Mouse (Mus musculus): Measurements from ENCODE around the gene Pf4. TPM values are rescaled to one million over a fixed set of nuclear protein-coding genes. Genes with fewer than 3 reads are reported as not detected.

Gene Pf4
- polyA plus RNA-seq, 1 experiment, result 189 TPM

- H3K4me1 ChIP-seq (ENCODE audit: control insufficient read depth, insufficient read depth, insufficient read length), result no peaks in the 10 kb centered on the region
- H3K27ac ChIP-seq (ENCODE audit: insufficient read depth, low read length), result no peak within 1 kb of the TSS
- H3K36me3 ChIP-seq (ENCODE audit: control insufficient read depth, insufficient read depth, low read length), result no peaks in the 10 kb centered on the region
- no peak within 1 kb of the TSS; the same call in 1 of the 2 replicates for H3K4me3 ChIP-seq (ENCODE audit: extremely low read depth, insufficient read depth, insufficient read length)
- peaks cover 2% of the 10 kb centered on the region; the same call in 1 of the 2 replicates for H3K27me3 ChIP-seq (ENCODE audit: control insufficient read depth, insufficient read depth, low read length)
- DNase-seq (ENCODE audit: low read depth in 1 of 2, low spot score in 2 of 2), result no peak
- TF ChIP-seq POLR2A (IDR thresholded peaks at IDR 0.05; ENCODE audit: low read depth, low read length) (no peak), CTCF (IDR thresholded peaks at IDR 0.05; ENCODE audit: extremely low read depth, insufficient read depth, insufficient read length, insufficient replicate concordance) (no peak)
- 21% methylated on average over 32 of the region's 32 CpGs for WGBS
Observed at GRCm38 (mm10) chr5:90759077-90760065, 12.9 kb upstream of the Pf4 start, which contains the start of gene Cxcl5. Gene Cxcl5 (plus strand): TSS chr5:90759360.

DNA sequence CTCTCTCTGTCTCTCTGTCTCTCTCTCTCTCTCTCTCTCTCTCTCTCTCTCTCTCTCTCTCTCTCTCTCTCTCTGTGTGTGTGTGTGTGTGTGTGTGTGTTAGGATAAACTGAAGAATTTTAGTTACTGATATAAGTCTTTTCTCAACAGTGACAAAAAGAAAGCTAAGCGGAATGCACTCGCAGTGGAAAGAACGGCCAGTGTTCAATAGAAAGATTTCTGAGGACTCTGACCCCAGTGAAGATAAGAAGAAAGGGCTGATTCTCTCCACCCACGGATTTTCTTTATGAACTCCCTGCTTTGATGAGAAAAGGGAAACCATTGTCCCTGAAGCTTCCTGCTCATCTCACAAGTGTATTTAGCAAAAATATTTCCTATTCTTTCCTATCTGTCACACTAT lies 11.9 kb upstream of the Pf4 start:
- Histone ChIP-seq H3K4me1 (ENCODE audit: control insufficient read depth, insufficient read depth, insufficient read length) (no peaks in the 10 kb centered on the region), H3K4me3 (ENCODE audit: extremely low read depth, insufficient read depth, insufficient read length) (no peak overlapping the region), H3K27ac (ENCODE audit: insufficient read depth, low read length) (no peak overlapping the region), H3K36me3 (ENCODE audit: control insufficient read depth, insufficient read depth, low read length) (no peaks in the 10 kb centered on the region), H3K27me3 (ENCODE audit: control insufficient read depth, insufficient read depth, low read length) (peaks cover 2% of the 10 kb centered on the region; the same call in 1 of the 2 replicates)
- TF ChIP-seq POLR2A (IDR thresholded peaks at IDR 0.05; ENCODE audit: low read depth, low read length) (no peak), CTCF (IDR thresholded peaks at IDR 0.05; ENCODE audit: extremely low read depth, insufficient read depth, insufficient read length, insufficient replicate concordance) (no peak)
- WGBS, result 78% methylated on average over 4 of the region's 4 CpGs
- DNase-seq (ENCODE audit: low read depth in 1 of 2, low spot score in 2 of 2), result no peak

GRCm38 (mm10) chr5:90760844-90761243 lies 11.4 kb upstream of the Pf4 start:
- Histone ChIP-seq H3K4me3 (ENCODE audit: extremely low read depth, insufficient read depth, insufficient read length) (no peak overlapping the region), H3K27ac (ENCODE audit: insufficient read depth, low read length) (no peak overlapping the region), H3K36me3 (ENCODE audit: control insufficient read depth, insufficient read depth, low read length) (no peaks in the 10 kb centered on the region), H3K4me1 (ENCODE audit: control insufficient read depth, insufficient read depth, insufficient read length) (no peaks in the 10 kb centered on the region), H3K27me3 (ENCODE audit: control insufficient read depth, insufficient read depth, low read length) (peaks cover 2% of the 10 kb centered on the region; the same call in 1 of the 2 replicates)
- DNase-seq (ENCODE audit: low read depth in 1 of 2, low spot score in 2 of 2), result no peak
- TF ChIP-seq POLR2A (IDR thresholded peaks at IDR 0.05; ENCODE audit: low read depth, low read length), result no peak
- TF ChIP-seq CTCF (IDR thresholded peaks at IDR 0.05; ENCODE audit: extremely low read depth, insufficient read depth, insufficient read length, insufficient replicate concordance), result no peak
- WGBS, result 70% methylated on average over 2 of the region's 2 CpGs

DNA sequence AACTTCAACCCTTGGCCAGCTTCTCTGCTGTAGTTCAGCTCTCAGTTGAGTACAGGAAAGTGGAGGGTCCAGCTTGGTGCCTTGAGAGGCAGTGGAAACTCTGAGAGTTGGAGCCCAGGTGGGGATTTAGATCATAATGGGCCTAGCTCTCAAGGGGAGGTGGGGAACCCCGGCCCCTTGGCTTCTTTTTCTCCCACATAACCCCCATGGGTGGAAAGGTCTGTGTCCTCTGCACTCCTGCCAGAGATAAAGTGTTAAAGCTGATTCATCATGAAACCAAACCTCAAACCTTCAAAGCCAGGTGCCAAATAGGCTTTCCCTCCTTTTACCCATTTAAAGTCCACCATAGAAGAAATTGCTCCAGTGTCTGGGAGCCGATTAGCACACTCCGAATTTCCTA lies 10.4 kb upstream of the Pf4 start:
- no peak for DNase-seq (ENCODE audit: low read depth in 1 of 2, low spot score in 2 of 2)
- Histone ChIP-seq H3K27me3 (ENCODE audit: control insufficient read depth, insufficient read depth, low read length) (peaks cover 2% of the 10 kb centered on the region; the same call in 1 of the 2 replicates), H3K27ac (ENCODE audit: insufficient read depth, low read length) (no peak overlapping the region), H3K4me3 (ENCODE audit: extremely low read depth, insufficient read depth, insufficient read length) (no peak overlapping the region), H3K4me1 (ENCODE audit: control insufficient read depth, insufficient read depth, insufficient read length) (no peaks in the 10 kb centered on the region), H3K36me3 (ENCODE audit: control insufficient read depth, insufficient read depth, low read length) (no peaks in the 10 kb centered on the region)
- no peak for TF ChIP-seq POLR2A (IDR thresholded peaks at IDR 0.05; ENCODE audit: low read depth, low read length)
- TF ChIP-seq CTCF (IDR thresholded peaks at IDR 0.05; ENCODE audit: extremely low read depth, insufficient read depth, insufficient read length, insufficient replicate concordance), result no peak
- WGBS, result 82% methylated on average over 3 of the region's 3 CpGs

DNA sequence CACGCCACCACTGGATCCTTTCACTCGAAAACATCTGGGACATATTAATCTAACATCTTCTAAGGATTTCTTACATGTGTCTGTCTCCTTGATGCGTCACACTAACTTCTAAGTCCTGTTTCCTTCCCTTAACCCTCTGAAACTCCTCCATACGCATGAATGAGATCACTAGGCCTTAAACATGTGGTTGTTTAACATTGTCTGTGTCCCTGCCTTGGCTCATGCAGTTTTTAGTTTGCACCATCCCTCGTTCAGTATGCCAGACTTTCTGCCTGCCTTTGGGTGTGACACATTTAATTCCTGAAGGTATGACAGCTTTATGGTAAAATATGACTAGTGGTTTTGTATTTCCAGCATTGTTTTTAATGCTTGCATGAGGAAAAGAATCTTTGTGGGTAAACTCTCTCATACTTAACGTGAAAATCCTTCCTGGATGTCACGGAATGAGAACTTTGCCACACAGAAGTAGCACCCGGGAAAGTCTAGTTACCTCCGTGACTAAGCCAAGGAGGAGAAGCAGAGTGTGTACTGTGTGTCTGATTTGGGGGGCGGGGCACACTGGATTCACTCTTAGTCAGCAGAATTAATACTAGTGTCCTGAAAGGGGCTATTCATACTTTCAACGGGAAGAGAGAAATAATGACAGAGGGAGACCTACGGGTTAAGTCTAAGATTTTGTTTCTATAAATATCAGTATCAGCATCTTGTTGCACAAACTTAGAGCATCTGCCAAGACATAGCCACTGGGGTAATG lies 8.1 kb upstream of the Pf4 start:
- DNase-seq (ENCODE audit: low read depth in 1 of 2, low spot score in 2 of 2), result no peak
- Histone ChIP-seq H3K36me3 (ENCODE audit: control insufficient read depth, insufficient read depth, low read length) (no peaks in the 10 kb centered on the region), H3K4me3 (ENCODE audit: extremely low read depth, insufficient read depth, insufficient read length) (no peak overlapping the region), H3K27me3 (ENCODE audit: control insufficient read depth, insufficient read depth, low read length) (peaks cover 2% of the 10 kb centered on the region; the same call in 1 of the 2 replicates), H3K27ac (ENCODE audit: insufficient read depth, low read length) (no peak overlapping the region), H3K4me1 (ENCODE audit: control insufficient read depth, insufficient read depth, insufficient read length) (no peaks in the 10 kb centered on the region)
- TF ChIP-seq POLR2A (IDR thresholded peaks at IDR 0.05; ENCODE audit: low read depth, low read length) (no peak), CTCF (IDR thresholded peaks at IDR 0.05; ENCODE audit: extremely low read depth, insufficient read depth, insufficient read length, insufficient replicate concordance) (no peak)
- WGBS, result 86% methylated on average over 12 of the region's 12 CpGs

DNA sequence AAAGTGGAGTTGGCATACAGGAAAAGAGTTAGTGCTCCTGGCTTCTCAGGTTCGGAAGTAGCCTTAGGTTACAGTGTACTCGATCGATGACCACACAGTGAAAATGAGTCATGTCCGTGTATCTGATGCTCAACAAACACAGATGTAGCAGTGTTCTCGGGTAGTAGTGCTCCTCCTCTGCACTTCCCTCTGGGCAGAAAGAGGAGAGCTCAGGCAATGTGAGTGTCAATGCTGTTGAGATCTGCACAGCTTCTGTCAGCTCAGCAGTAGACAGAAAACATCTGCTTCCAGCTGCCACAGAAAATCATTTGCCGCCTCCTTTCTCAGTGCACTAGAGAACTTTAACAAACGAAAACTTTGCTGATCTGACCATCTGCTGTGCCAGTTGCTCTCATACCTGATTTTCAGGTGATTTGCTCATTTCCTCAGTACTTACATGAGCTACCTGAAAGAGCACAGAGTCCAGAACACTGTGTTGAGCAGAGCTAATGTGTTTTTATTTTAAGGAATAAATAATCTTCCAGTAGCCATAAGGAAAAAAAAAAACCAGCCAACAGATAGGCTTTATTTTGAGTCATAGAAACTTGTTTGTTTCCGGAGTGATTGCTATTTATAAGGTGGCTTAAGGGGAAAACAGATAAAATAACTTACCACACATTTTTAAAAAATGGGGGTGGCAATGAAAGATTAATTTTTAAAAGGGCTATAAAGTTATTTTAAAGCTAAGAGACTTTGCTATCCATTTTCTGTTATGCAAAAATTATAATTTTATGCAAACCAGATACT lies 6.2 kb upstream of the Pf4 start:
- H3K4me3 ChIP-seq (ENCODE audit: extremely low read depth, insufficient read depth, insufficient read length), result no peak overlapping the region
- 80% methylated on average over 8 of the region's 8 CpGs for whole genome bisulfite sequencing
- no peak overlapping the region for H3K27ac ChIP-seq (ENCODE audit: insufficient read depth, low read length)
- DNase-seq (ENCODE audit: low read depth in 1 of 2, low spot score in 2 of 2), result no peak
- H3K4me1 ChIP-seq (ENCODE audit: control insufficient read depth, insufficient read depth, insufficient read length), result no peaks in the 10 kb centered on the region
- H3K27me3 ChIP-seq (ENCODE audit: control insufficient read depth, insufficient read depth, low read length), result no peaks in the 10 kb centered on the region
- no peaks in the 10 kb centered on the region for H3K36me3 ChIP-seq (ENCODE audit: control insufficient read depth, insufficient read depth, low read length)
- TF ChIP-seq POLR2A (IDR thresholded peaks at IDR 0.05; ENCODE audit: low read depth, low read length) (no peak), CTCF (IDR thresholded peaks at IDR 0.05; ENCODE audit: extremely low read depth, insufficient read depth, insufficient read length, insufficient replicate concordance) (no peak)
